Mouse (Mus musculus): ENCODE results near the gene Igf1r. TPM values are rescaled to one million over a fixed set of nuclear protein-coding genes. Genes with fewer than 3 reads are reported as not detected.

Gene Igf1r
- polyA plus RNA-seq, 1 experiment from 2014 or later = 17.2 TPM

DNA sequence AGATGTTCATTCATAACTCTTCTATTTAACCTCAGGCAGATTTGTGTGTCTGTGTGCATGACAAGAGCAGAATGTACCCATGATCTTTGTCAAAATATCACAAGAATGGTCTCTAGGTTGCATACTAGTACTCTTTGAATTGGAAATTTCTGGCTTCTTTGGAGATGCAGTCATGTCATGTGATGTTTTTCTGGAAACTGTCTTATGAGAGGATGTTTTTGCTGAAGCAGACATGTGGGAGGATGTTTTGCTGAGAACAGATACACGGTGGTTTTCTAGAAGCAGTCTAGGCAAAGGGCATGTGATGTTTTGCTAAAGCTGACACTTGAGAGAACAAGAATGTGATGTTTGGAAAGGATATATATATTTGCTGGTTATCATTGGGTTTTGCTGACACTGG, 297.8 kb downstream of the Igf1r start:
- ATAC-seq (ENCODE audit: insufficient read depth, low FRiP score, low TSS enrichment) = no peak

GRCm38 (mm10) chr7:68250902-68251301, 298.3 kb downstream of the Igf1r start:
- Histone ChIP-seq H3K36me3 (ENCODE audit: control insufficient read depth, insufficient read depth, low read length) (no peaks in the 10 kb centered on the region), H3K4me1 (ENCODE audit: control insufficient read depth, insufficient read depth, low read length) (no peaks in the 10 kb centered on the region), H3K4me2 (ENCODE audit: low read depth) (no peak overlapping the region), H3K4me3 (ENCODE audit: low read depth, low read length) (no peak overlapping the region), H3K9me3 (ENCODE audit: control insufficient read depth, low read length) (no peaks in the 10 kb centered on the region), H3K27me3 (ENCODE audit: control insufficient read depth, insufficient read depth, low read length) (no peaks in the 10 kb centered on the region), H3K27ac (ENCODE audit: low read depth, low read length) (no peak overlapping the region), H3K9ac (ENCODE audit: low read length) (no peak overlapping the region)
- WGBS = 91% methylated on average over 3 of the region's 3 CpGs
- no peak for ATAC-seq (ENCODE audit: insufficient read depth, low FRiP score, low TSS enrichment)
- DNase-seq (ENCODE audit: low spot score) = no peak

More for the DNA sequence above, 297.8 kb downstream of the Igf1r start:
- no peak overlapping the region for H3K4me2 ChIP-seq (ENCODE audit: low read depth)
- H3K36me3 ChIP-seq (ENCODE audit: control insufficient read depth, insufficient read depth, low read length) = no peaks in the 10 kb centered on the region
- no peaks in the 10 kb centered on the region for H3K9me3 ChIP-seq (ENCODE audit: control insufficient read depth, low read length)
- H3K9ac ChIP-seq (ENCODE audit: low read length) = no peak overlapping the region
- no peaks in the 10 kb centered on the region for H3K27me3 ChIP-seq (ENCODE audit: control insufficient read depth, insufficient read depth, low read length)
- no peaks in the 10 kb centered on the region for H3K4me1 ChIP-seq (ENCODE audit: control insufficient read depth, insufficient read depth, low read length)
- no peak for DNase-seq (ENCODE audit: low spot score)
- WGBS = 94% methylated on average over 1 of the region's 1 CpGs
- H3K4me3 ChIP-seq (ENCODE audit: low read depth, low read length) = no peak overlapping the region
- no peak overlapping the region for H3K27ac ChIP-seq (ENCODE audit: low read depth, low read length)

DNA sequence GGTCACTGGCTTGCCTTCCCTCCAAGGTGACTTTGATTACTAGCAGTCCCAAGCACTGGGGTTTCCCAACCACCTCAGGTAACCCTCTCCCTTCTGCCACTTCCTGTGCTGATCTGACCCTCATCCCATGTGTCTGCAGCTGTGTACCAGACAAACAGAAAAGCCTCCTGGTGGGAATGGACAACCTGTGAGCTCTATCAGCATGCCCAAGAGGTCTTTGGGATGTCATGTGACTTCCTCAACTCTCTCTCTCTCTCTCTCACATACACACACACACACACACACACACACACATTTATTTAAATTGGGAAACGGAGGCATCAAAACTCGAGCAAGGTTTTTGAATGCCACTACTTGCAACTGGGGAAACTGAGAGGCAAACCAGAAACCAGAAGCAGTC, 305.1 kb downstream of the Igf1r start:
- no peak for ATAC-seq (ENCODE audit: insufficient read depth, low FRiP score, low TSS enrichment)
- no peak for DNase-seq (ENCODE audit: low spot score)
- Histone ChIP-seq H3K27ac (ENCODE audit: low read depth, low read length) (no peak overlapping the region), H3K4me3 (ENCODE audit: low read depth, low read length) (no peak overlapping the region), H3K4me2 (ENCODE audit: low read depth) (no peak overlapping the region), H3K4me1 (ENCODE audit: control insufficient read depth, insufficient read depth, low read length) (no peaks in the 10 kb centered on the region), H3K27me3 (ENCODE audit: control insufficient read depth, insufficient read depth, low read length) (no peaks in the 10 kb centered on the region), H3K9me3 (ENCODE audit: control insufficient read depth, low read length) (no peaks in the 10 kb centered on the region), H3K36me3 (ENCODE audit: control insufficient read depth, insufficient read depth, low read length) (no peaks in the 10 kb centered on the region), H3K9ac (ENCODE audit: low read length) (no peak overlapping the region)
- WGBS = 72% methylated on average over 2 of the region's 2 CpGs

GRCm38 (mm10) chr7:68258326-68259150, 305.9 kb downstream of the Igf1r start:
- DNase-seq (ENCODE audit: low spot score) (no peak), ATAC-seq (ENCODE audit: insufficient read depth, low FRiP score, low TSS enrichment) (no peak)
- no peak overlapping the region for H3K9ac ChIP-seq (ENCODE audit: low read length)
- H3K9me3 ChIP-seq (ENCODE audit: control insufficient read depth, low read length) = no peaks in the 10 kb centered on the region
- no peaks in the 10 kb centered on the region for H3K4me1 ChIP-seq (ENCODE audit: control insufficient read depth, insufficient read depth, low read length)
- H3K4me2 ChIP-seq (ENCODE audit: low read depth) = no peak overlapping the region
- 83% methylated on average over 17 of the region's 17 CpGs for WGBS
- no peaks in the 10 kb centered on the region for H3K36me3 ChIP-seq (ENCODE audit: control insufficient read depth, insufficient read depth, low read length)
- no peaks in the 10 kb centered on the region for H3K27me3 ChIP-seq (ENCODE audit: control insufficient read depth, insufficient read depth, low read length)
- H3K4me3 ChIP-seq (ENCODE audit: low read depth, low read length) = no peak overlapping the region
- no peak overlapping the region for H3K27ac ChIP-seq (ENCODE audit: low read depth, low read length)

DNA sequence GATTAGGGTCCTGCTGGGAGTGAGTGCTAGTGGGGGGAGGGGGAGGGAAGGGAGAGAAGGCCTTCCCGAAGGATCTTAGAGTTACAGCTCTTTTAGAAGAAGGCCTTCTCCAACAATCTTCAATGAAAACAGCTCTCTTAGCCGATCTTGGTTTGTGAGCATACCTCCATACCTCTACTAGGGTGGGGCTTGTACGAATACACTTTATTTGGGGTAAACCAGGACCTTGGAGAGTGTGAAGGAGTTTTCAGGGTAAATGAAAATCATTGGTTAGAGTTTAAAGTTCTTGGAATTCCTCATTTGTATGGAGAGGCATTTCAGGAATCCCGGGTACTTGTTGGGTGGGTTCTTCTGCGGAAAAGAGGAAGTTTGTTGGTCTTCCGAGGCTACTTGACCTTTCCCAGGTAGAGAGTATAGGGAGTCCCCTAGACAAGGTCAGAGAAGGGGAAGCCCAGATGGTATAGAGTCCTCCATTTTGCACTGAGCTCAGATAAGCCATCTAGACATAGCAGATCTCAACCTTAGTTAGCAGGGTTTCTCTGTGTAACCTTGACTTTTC, 307.0 kb downstream of the Igf1r start:
- Histone ChIP-seq H3K27ac (ENCODE audit: low read depth, low read length) (no peak overlapping the region), H3K36me3 (ENCODE audit: control insufficient read depth, insufficient read depth, low read length) (no peaks in the 10 kb centered on the region), H3K4me3 (ENCODE audit: low read depth, low read length) (no peak overlapping the region), H3K9ac (ENCODE audit: low read length) (no peak overlapping the region), H3K4me1 (ENCODE audit: control insufficient read depth, insufficient read depth, low read length) (peaks cover 6% of the 10 kb centered on the region; the same call in 1 of the 2 replicates), H3K4me2 (ENCODE audit: low read depth) (no peak overlapping the region), H3K27me3 (ENCODE audit: control insufficient read depth, insufficient read depth, low read length) (0 out of 2 replicates have a peak, but pooled peaks cover under 1% of the 10 kb centered on the region), H3K9me3 (ENCODE audit: control insufficient read depth, low read length) (no peaks in the 10 kb centered on the region)
- 79% methylated on average over 6 of the region's 6 CpGs for WGBS
- ATAC-seq (ENCODE audit: insufficient read depth, low FRiP score, low TSS enrichment) = no peak
- no peak for DNase-seq (ENCODE audit: low spot score)

DNA sequence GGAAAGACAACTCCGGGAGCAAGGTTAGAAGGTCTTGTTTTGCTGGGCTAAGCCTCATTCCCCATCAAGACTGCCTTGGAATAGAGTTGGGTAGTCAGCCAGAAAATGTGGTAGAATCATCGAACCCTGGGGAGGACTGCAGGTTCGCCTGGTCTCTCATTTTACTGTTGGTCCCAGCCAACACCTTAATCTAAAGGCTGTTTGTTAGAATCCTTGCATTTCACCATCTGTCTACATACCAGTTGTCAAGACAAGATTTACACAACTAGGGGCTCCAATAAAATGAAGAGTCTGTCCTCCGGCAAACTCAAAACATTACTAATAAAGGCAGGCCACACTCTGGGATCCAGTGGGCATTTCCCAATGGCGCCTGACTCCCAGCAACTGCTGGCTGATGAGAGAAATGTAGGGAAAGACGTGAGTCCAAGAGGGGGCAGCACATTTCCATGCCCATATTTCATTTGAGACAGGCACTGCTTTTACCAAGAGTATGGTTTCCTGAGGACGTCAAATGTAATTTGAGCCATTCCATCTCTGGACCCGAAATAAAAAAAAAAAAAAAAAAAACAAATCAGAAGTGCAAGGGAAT, 310.1 kb downstream of the Igf1r start:
- no peaks in the 10 kb centered on the region for H3K36me3 ChIP-seq (ENCODE audit: control insufficient read depth, insufficient read depth, low read length)
- H3K9me3 ChIP-seq (ENCODE audit: control insufficient read depth, low read length) = no peaks in the 10 kb centered on the region
- peaks cover 7% of the 10 kb centered on the region; the same call in 1 of the 2 replicates for H3K4me1 ChIP-seq (ENCODE audit: control insufficient read depth, insufficient read depth, low read length)
- no peak for ATAC-seq (ENCODE audit: insufficient read depth, low FRiP score, low TSS enrichment)
- WGBS = 34% methylated on average over 8 of the region's 8 CpGs
- H3K4me3 ChIP-seq (ENCODE audit: low read depth, low read length) = no peak overlapping the region
- H3K27me3 ChIP-seq (ENCODE audit: control insufficient read depth, insufficient read depth, low read length) = 0 out of 2 replicates have a peak, but pooled peaks cover 2% of the 10 kb centered on the region
- no peak overlapping the region for H3K4me2 ChIP-seq (ENCODE audit: low read depth)
- no peak overlapping the region for H3K27ac ChIP-seq (ENCODE audit: low read depth, low read length)
- no peak for DNase-seq (ENCODE audit: low spot score)
- no peak overlapping the region for H3K9ac ChIP-seq (ENCODE audit: low read length)

- H3K9me3 ChIP-seq (ENCODE audit: control insufficient read depth, low read length) = no peaks in the 10 kb centered on the region
- DNase-seq (ENCODE audit: low spot score) (no peak), ATAC-seq (ENCODE audit: insufficient read depth, low FRiP score, low TSS enrichment) (no peak)
- H3K27me3 ChIP-seq (ENCODE audit: control insufficient read depth, insufficient read depth, low read length) = 0 out of 2 replicates have a peak, but pooled peaks cover 2% of the 10 kb centered on the region
- H3K9ac ChIP-seq (ENCODE audit: low read length) = no peak overlapping the region
- H3K27ac ChIP-seq (ENCODE audit: low read depth, low read length) = no peak overlapping the region
- H3K4me3 ChIP-seq (ENCODE audit: low read depth, low read length) = no peak overlapping the region
- H3K36me3 ChIP-seq (ENCODE audit: control insufficient read depth, insufficient read depth, low read length) = no peaks in the 10 kb centered on the region
- H3K4me1 ChIP-seq (ENCODE audit: control insufficient read depth, insufficient read depth, low read length) = peaks cover 7% of the 10 kb centered on the region; the same call in 1 of the 2 replicates
- 50% methylated on average over 8 of the region's 8 CpGs for WGBS
- H3K4me2 ChIP-seq (ENCODE audit: low read depth) = peak overlapping the region; percentile 44
Observed at GRCm38 (mm10) chr7:68263346-68264027, 310.9 kb downstream of the Igf1r start.

GRCm38 (mm10) chr7:68264028-68264453, 311.4 kb downstream of the Igf1r start, which contains the start of gene Pgpep1l:
TSS of gene Pgpep1l (minus strand) at chr7:68264233.
- H3K4me3 ChIP-seq (ENCODE audit: low read depth, low read length) = peak within 1 kb of the TSS; percentile 19
- no peaks in the 10 kb centered on the region for H3K9me3 ChIP-seq (ENCODE audit: control insufficient read depth, low read length)
- H3K27ac ChIP-seq (ENCODE audit: low read depth, low read length) = no peak within 1 kb of the TSS
- peaks cover 7% of the 10 kb centered on the region; the same call in 1 of the 2 replicates for H3K4me1 ChIP-seq (ENCODE audit: control insufficient read depth, insufficient read depth, low read length)
- H3K27me3 ChIP-seq (ENCODE audit: control insufficient read depth, insufficient read depth, low read length) = 0 out of 2 replicates have a peak, but pooled peaks cover 2% of the 10 kb centered on the region
- no peak within 1 kb of the TSS for H3K9ac ChIP-seq (ENCODE audit: low read length)
- no peak for ATAC-seq (ENCODE audit: insufficient read depth, low FRiP score, low TSS enrichment)
- peak within 1 kb of the TSS; percentile 44 for H3K4me2 ChIP-seq (ENCODE audit: low read depth)
- 7% methylated on average over 25 of the region's 25 CpGs for WGBS
- no peaks in the 10 kb centered on the region for H3K36me3 ChIP-seq (ENCODE audit: control insufficient read depth, insufficient read depth, low read length)
- DNase-seq (ENCODE audit: low spot score) = peak; percentile 42
